Mouse (Mus musculus) right cerebral cortex, postnatal 10 days (tissue): ENCODE measurements around the gene Mbnl2.

Source experiments
- DNase-seq, 2 experiments: peaks; one replicate each; pipeline ENCODE4 v3.0.0; 2021; ENCODE audit warnings: low spot score in 2 of 2

The Mbnl2 gene

DNA sequence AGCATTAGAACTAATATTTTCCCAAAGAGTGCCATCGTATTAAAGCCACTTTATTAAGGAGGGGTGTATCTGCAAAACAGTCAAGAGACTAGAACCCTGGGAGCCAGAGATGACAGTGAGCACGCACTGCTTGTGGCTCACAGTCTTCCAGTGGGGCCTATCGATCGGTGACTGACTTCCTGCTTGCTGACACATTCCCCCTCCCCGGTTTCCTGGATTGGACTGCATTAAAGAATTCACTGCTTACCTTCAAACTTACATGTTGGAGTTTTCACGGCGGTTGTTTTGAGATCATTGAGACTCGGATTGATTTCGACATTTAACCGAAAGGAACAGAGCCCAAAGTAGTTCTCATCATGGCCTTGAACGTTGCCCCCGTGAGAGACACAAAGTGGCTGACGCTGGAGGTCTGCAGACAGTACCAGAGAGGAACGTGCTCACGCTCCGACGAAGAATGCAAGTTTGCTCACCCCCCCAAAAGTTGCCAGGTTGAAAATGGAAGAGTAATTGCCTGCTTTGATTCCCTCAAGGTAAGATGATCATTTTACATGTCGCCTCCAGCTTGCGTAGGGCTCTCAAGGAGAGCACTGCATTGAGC lies 49.5 kb downstream of the Mbnl2 start:
- peak in 1 of 2 experiments; percentile 15 for DNase-seq

GRCm38 (mm10) chr14:120325673-120326072 lies 50.2 kb downstream of the Mbnl2 start:
- DNase-seq = peak in 1 of 2 experiments; percentile 10

GRCm38 (mm10) chr14:120330454-120330853 lies 55.0 kb downstream of the Mbnl2 start:
- peak; percentile 57 to 68 for DNase-seq

- DNase-seq = peak in 1 of 2 experiments; percentile 23
Observed at GRCm38 (mm10) chr14:120330881-120331514, 55.5 kb downstream of the Mbnl2 start.

DNA sequence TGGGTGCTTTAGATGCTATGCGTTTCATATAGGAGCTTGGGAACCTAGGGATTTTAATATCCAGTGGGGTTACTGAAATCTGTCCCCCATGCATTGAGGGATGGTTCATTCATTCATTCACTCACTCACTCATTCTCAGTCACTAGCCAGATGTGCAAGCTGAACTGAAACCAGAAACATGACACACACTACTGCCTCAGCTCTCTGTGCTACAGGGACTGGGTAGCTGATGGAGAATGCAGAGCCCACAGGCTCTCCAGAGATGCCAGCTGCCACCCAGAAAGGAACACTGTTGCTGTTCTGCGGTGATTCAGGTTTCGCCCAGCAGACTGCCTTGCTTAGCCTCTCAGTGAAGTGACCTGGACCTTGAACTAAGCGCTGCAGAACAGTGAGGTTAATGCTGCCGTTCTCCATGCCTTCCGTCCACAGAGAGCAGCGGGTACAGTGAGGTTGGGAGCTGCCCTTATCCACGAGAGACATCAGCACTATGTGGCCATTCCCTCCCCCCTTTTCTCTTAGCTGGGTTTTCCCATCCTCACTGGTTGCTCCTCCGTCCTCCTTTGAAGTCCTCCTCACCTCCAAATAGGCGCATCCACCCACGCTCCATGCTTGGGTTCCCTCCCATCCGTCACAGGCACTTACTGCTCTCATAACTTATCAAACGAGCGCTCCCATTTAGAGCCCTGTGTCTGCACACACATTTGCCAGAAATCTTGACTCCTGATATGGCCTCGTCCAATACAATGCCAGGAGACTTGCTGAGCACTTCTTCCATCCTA lies 58.2 kb downstream of the Mbnl2 start:
- peak in 1 of 2 experiments; percentile 11 for DNase-seq

DNA sequence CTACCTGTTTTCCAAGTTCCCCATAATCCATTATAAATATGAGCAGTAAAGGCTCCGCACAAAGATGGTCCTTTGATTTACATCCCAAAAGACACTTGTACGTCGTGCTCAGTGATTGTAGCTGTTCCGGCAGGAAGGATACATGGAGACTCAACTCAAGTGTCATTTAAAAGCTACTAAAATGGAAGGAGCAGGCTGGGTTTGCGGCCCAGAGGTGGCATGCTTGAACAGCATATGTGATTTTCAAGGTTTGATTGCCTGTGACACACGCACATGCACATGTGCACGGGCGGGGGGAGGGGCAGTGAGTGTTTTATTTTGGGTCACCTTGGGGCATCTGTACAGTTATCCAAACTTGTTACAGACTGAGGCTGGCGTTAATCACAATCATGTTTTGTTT lies 59.9 kb downstream of the Mbnl2 start:
- peak in 1 of 2 experiments; percentile 10 for DNase-seq

DNA sequence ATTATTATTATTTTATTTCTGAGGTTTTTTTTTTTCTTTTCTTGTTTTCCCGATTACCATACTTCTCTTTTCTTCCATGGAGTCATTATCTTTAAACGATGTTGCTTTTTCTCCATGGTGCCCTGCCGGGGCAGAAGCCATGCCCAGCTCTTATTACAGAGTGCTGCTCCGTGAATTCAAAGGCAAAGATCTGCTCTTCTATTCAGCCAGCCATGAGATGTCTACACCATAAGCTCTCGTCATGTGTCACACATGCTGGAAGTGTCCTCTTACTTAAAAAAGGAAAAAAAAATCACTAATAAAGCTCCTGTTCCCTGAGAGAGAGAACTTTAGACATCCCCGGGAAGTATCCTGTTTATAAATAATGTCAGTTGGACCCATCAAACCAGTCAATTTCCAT lies 60.4 kb downstream of the Mbnl2 start:
- DNase-seq = peak in 1 of 2 experiments; percentile 6

- peak in 1 of 2 experiments; percentile 23 for DNase-seq
Observed at GRCm38 (mm10) chr14:120336380-120336779, 60.9 kb downstream of the Mbnl2 start.

DNA sequence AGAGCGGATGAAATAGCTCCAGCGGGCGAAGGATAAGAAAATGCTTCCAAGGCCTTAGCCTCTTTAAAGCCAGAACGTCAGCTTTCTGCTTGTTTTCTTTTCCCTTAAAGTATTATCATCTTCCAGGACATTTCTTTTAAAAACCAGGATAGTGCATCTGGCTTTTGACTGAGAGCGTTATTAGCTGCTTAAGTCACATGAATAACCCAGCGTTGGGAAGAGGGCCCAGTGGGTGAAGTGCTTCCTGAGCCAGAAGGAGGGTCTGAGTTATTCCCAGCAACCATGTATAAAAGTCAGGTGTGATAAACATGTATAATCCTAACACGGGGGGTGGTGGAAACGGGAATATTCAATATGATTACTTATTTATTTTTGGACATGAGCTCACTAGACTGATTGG lies 61.4 kb downstream of the Mbnl2 start:
- DNase-seq = peak in 1 of 2 experiments; percentile 15

GRCm38 (mm10) chr14:120337731-120338462 lies 62.4 kb downstream of the Mbnl2 start:
- peak in 1 of 2 experiments; percentile 14 for DNase-seq

GRCm38 (mm10) chr14:120338706-120339105 lies 63.2 kb downstream of the Mbnl2 start:
- DNase-seq = peak in 1 of 2 experiments; percentile 8

DNA sequence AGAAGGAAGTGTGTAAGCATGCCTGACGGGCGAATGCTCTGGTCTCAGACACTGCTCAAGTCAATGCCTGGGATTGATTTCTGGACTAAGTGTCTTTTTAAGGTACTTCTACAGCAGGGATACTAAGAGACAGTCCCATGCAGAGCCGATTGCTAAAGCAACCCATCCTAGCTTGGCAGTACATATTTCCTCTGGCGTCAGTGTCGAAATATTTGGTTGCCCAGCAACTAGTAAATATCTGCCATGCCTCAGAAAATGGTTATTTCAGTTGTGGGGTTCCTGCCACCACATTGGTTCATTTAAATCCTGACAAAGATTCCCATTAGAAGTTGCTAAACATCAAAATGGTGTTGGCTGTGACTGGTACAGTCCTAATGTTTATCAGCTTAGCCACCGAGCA lies 66.4 kb downstream of the Mbnl2 start:
- no peak for DNase-seq

- DNase-seq = peak in 1 of 2 experiments; percentile 9
Observed at GRCm38 (mm10) chr14:120342321-120342720, 66.9 kb downstream of the Mbnl2 start.

DNA sequence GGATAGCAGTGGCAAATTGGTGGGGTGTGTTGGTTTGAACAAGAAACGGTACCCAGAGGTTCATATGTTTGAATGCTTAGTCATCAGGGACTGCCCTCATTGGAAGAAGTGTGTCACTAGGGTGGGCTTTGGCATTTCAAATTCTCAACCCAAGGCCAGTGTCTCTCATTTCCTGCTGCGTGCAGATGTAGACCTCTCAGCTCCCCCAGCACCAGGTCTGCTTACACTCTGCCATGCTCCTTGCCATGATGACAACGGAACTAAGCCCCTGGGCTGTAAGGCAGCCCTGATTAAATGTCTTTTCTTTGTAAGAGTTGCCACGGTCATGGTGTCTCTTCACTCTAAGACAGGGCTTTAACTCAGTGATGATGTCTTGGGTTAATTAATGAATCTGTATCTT lies 69.2 kb downstream of the Mbnl2 start:
- DNase-seq = peak in 1 of 2 experiments; percentile 12

- DNase-seq = peak in 1 of 2 experiments; percentile 18
Observed at GRCm38 (mm10) chr14:120347410-120348315, 72.2 kb downstream of the Mbnl2 start.

- peak in 1 of 2 experiments; percentile 7 for DNase-seq
Observed at GRCm38 (mm10) chr14:120349332-120349731, 73.9 kb downstream of the Mbnl2 start.

- peak in 1 of 2 experiments; percentile 5 for DNase-seq
Observed at GRCm38 (mm10) chr14:120352136-120352843, 76.8 kb downstream of the Mbnl2 start.

DNA sequence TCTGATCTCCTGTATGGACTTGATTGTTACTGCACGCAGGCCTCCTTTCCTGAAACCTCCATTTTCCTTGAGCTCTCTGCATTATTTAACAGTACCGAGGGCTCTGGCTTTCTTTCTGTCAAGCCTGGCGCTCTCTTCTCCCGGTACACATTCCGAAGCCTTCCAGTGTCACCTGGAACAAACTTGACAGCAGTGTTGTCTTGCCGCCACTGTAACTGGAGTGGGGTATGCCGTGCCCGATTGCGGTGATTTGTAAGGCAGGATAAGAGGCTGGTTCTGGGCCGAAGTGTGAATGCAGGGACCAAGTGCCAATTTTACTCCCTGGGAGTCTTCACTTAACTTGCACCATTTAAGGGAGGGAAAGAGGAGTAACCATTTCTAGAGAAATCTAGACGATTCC lies 77.7 kb downstream of the Mbnl2 start:
- DNase-seq = peak in 1 of 2 experiments; percentile 22

DNA sequence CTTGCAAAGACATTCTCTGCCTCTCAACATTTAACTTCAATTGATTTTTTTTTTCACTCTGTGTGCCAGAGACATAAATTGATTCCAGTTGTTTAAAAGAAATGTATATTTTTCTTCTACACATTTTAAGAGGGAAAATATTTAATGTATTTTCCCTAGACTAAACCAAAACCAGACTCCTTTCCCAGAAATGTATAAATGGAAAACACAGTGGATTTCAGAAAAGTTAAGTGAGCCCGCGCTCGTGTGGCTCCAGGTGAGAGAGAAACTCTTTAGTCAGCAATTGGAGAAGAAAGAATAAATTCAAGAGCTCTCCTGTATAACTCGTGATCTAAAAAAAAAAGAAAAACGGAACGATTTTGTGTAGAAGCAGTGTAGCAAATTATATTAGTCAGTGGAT lies 79.1 kb downstream of the Mbnl2 start:
- DNase-seq = peak in 1 of 2 experiments; percentile 8
